Mouse (Mus musculus) neural tube, embryonic 10.5 days (tissue): ENCODE measurements around the gene BC005561.
"Not testable (repeated sequence)": the region's sequence is repeated elsewhere in the genome, so short reads cannot be mapped to it uniquely, and the experiment has no call there.

Experiments
- DNase-seq: peaks from one replicate; pipeline ENCODE4 v3.0.0-alpha.2; 2017; ENCODE audit warnings: low spot score; ENCODE audit errors: extremely low spot score

BC005561 gene

DNA sequence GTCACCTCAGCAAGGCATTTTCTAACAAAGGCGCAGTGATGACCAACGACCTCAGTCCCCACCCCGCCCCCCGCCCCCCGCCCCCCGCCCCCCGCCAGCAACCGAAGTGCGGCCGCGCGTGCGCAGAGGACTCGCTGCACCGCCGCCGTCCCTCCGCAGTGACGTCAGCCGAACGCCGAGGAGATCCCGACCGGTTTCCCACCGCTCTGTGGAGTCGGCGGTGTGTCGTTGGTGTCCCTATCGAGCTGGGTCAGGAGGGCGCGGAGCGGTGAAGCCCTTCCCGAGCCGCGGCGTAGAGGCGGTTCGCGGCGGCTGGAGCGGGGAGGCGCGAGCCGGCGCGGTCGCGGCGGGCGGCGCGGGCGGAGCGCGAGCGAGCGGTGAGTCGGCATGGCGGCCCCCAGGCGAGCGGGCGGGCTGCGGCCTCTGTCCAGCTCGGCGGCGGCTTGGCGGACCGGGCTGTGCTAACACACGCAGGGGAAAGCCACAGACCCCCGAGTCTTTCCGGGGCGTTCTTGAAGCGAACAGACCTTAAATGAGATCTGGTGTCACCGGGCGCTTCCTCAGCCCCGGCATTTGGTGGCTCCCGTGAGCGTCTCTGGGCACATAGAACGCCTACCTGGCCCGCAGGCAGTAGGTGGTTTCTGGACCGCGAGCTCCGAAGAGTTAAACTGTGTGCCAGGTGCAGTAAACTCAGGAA, at the start of gene BC005561:
TSS of gene BC005561 (plus strand) at position 158 of the 697 bp plus-strand sequence.
- DNase-seq, result peak; percentile 92

DNA sequence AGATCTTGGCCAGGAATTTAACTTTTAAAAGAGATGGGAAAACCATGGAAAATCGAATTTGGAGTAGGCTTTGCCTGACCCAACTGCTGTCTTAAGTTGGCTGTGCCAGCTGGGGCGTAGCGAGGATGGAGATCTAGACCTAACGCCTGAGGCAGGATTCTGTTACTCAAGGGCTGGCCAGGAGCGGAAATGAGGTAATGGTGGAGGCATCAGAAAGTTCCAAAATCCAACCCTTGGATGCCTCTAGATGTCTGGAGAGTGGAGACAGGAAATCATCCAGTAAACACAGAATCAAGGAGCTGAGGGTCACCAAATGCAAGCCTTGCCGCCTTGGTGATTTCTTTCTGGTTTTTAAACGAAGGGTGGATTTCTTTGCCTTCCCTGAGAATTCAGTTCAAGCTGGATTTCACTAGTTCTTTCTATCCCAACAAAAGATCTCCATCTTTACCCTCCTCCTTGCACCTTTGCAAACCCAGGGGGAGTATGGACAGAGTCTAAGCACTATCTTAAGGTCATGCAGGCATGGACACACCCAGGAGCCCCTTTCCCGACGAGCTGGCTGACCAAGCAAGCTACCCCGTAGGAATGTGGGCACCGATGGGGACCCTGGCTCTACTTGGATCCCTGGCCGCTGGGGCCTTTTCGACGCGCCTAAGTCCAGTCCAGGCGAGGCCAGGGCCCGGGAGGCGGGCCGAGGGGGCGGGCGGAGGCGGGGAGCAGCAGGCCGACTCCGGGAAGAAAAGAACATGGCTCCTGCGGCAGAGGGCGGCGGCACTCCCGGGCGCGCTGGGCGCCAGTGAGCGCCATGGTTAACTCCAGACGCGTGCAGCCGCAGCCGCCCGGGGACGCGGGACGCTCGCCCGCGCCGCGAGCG, 49.1 kb upstream of the BC005561 start, which contains the start of gene Pkd2:
TSS of gene Pkd2 (plus strand) at position 619 of the 874 bp plus-strand sequence.
- peak; percentile 86 for DNase-seq

DNA sequence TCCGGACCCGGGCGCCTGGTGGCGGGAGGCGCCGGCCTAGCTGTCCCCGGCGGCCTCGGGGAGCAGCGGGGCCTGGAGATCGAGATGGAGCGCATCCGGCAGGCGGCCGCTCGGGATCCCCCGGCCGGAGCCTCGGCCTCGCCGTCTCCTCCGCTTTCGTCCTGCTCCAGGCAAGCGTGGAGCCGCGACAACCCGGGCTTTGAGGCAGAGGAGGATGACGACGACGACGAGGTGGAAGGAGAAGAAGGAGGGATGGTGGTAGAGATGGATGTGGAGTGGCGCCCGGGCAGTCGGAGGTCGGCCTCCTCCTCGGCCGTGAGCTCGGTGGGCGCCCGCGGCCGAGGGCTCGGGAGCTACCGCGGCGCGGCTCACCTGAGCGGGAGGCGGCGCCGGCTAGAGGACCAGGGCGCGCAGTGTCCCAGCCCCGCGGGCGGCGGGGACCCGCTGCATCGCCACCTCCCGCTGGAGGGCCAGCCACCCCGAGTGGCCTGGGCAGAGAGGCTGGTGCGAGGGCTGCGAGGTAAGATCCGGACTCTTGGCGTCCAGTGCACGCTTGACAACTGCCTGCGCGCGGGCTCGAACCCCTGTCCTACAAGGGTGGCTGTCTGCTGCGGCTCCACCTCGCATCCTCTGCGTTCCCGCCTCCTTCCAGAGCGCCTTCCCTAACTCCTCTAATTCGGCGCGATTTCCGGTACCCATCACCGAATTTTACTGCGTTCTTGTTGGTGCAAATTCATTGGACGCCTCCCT, 48.3 kb upstream of the BC005561 start:
- peak; percentile 82 for DNase-seq

DNA sequence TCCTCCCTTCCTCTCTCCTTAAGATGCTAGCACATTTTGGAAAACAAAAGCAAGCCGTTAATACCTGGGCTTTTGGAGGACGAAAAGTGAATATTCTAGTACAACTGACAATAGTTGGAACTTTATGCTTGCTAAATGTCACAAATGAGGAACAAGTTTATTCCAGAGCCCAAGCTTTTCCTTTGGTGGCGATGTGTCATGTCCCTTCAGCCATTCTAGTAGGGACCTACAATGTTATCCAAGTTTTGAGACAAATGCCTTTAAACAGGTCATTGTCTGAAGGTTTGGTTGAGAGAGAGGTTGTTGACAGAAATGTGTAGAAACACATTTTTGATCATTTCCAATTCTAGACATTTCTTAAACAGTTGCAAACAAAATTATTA, 47.7 kb upstream of the BC005561 start:
- DNase-seq, result no peak

DNA sequence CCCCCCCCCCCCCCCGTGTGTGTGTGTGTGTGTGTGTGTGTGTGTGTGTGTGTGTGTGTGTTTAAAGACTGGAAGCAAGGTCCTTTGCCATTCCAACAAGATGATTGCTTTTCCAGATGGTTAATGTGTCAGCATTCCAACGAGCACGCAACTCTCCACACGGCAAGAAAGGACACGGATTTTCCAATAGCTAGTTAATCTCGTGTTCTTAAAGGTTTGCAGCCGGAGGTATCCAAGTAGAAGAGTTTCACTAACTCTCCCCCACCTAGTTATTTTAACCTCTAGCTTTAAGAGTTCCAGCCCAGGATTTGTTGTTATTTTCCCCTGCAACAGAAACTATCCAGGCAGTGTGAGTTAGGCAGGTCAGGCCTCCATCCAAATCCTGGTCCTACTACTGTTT, 47.3 kb upstream of the BC005561 start:
- peak; percentile 33 for DNase-seq

DNA sequence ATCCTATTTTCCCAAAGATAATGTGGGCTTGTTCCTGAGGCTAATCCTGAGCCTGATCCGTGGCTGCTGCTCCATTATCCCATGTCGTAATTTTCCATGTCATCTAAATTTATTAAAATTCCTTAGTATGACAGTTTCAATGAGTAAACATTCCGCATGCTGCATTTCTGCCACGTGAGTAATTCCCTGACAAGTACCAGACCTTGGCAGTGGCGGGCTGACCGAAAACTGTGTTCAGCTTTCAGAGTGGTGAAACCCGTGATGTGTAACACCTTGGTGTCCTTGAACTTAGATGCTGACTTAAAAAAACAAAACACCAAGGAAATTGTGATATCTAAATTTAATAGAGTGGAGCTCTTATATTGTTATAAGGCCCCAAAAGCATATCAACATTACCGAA, 42.9 kb upstream of the BC005561 start:
- DNase-seq, result no peak

DNA sequence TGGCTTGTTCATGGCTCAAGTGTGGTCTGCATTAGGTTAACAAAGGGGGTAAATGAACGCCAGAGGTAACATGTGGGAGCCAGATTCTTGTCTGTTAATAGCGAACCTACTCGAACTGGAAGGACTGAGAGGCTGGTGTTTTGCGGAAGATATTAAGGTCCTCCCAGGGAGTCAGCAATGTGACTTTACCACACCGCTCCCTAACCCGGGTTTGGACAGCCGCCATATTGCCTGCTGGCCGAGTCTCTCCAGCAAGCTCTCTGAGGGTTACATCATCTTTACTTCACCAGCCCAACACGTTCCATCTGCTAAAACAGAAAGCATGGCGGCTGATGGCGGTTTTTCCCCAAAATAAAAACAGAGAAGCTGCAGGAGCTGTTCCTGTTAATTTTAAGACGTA, 42.4 kb upstream of the BC005561 start:
- no peak for DNase-seq

DNA sequence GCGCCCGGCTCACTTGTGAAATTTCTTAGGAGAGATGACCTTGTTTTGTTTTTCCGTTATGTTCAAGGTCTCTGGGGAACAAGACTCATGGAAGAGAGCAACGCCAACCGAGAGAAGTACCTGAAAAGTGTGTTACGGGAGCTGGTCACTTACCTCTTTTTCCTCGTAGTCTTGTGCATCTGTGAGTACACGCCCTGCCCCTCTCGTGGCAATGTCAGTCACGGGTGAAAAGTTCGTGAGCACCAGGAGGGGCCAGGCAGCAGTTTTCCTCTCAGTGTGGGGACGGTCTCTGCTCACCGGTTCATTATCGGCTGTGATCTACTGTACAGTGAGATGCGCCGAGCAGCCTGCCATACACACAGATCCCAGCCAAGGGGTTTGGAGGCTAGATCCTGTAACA, 41.3 kb upstream of the BC005561 start:
- no peak for DNase-seq

DNA sequence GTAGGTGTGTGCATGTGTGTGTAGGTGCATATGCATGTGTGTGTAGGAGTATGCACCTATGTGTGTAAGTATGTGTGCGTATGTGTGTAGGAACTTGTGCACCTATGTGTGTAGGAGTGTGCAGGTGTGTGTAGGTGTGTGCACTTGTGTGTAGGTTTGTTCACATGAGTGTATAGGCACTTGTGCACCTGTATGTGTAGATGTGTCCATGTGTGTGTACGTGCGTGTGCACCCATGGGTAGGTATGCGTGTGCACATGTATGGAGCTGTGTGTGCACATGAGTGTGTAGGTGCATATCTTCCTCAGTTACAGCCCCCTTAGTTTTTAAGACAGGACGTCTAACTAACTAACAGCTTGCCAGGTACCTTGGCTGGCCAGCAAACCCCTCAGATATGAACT, 39.6 kb upstream of the BC005561 start:
- no peak for DNase-seq

DNA sequence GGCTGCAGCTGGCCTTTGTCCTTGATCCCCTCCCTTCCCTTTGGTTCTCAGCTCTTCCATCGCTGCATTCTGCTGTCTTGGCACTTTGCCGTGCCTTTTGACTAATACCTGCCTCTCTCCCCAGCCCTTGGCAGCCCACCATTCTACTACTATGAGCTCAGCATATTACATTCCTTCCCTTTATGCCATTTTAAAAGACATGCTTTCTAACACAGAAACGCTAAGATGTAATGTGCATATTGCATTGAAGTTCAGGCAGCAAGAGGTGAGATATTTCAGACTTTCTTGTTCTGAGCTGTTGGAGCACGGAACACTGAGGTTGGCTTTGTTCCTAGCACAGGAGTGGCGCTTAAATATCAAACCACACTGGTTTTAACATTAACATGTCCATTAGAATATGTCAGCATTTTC, 37.2 kb upstream of the BC005561 start:
- DNase-seq, result no peak

DNA sequence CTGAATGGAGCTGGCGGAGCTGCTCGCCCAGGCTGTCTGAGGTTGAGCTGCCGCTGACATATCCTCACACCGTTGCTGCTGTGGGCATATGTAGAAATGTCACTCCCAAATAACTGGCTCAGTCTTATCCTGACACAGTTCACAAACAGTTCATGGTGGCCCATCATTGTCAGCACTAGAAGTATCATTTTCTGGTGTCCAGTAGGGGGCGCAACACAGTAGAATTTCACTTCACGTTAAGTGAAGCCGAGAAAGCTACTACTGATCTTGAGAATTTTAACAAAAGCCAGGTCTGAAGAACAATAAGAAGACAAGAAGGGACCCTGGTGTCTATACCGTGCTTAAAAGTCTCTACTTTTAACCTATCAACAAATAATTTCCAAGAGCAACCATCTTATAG, 35.8 kb upstream of the BC005561 start:
- DNase-seq, result no peak

DNA sequence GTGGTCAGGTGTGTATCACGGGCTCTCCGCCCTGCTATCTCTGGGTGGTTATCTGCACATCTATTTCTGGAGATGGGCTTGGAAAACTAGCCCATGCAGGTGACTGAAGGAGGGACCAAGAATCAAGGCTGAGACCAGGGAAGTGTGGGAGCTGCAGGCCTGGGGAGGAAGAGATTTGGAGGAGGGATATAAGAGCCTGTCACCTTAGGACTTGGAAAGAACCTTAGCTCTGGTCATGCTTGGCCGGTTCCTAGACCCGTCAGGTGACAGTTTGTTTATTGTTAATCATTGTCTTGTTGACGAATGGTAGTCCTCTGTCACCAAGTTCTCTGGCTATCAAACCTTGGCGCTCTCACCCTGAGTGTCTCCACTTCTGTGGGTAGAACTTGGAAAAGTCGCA, 27.8 kb upstream of the BC005561 start:
- no peak for DNase-seq

DNA sequence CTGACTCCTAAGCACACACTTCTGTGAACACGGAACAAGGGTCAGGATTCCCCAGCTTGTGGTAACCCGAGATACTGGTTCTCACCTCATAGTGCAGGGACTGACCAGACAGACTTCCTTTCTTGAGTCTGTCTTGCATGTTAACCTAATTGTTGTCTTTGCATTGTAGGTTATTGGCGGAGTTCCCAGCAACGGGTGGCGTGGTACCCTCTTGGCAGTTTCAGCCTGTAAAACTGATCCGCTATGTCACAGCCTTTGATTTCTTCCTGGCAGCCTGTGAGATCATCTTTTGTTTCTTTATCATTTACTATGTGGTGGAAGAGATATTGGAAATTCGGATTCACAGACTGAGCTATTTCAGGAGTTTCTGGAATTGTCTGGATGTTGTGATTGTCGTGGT, 25.3 kb upstream of the BC005561 start:
- no peak for DNase-seq

DNA sequence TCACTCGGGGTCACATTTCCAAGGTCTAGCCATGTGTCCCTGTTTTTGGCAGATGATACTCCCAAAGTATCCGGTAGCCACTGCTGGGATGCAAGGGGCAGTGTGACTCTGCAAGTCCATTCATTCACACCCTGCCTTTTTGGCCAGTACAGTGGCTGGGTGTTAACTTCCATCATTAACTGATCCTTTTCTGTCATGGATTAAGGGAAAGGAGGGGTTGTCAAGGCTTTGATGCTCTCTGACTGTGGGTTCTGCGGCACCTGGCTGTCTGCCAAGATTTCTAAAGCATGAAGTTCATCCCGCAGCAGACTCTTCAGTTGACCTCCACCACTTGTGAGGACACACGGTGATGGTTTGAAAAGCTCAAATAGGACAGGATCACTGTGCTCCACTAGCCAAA, 16.6 kb upstream of the BC005561 start:
- no peak for DNase-seq

DNA sequence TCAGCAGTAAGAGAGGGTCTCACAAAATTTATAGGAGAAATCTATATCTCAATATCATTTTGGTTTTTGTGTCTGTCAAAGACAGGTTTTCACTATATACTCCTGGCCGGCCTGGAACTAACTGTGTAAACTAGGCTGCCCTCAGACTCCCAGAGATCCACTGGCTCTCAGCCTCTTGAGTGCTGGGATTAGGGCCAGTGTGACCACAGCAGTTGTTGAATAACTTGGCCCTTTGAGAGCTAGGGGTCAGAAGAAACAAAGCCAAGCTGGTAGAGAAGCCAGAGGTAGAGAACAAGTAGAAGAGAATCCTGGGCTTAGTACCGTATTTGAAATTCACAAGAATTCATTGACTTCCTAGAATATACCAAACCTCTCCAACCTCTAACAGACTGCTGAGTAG, 3.3 kb upstream of the BC005561 start:
- no peak for DNase-seq

DNA sequence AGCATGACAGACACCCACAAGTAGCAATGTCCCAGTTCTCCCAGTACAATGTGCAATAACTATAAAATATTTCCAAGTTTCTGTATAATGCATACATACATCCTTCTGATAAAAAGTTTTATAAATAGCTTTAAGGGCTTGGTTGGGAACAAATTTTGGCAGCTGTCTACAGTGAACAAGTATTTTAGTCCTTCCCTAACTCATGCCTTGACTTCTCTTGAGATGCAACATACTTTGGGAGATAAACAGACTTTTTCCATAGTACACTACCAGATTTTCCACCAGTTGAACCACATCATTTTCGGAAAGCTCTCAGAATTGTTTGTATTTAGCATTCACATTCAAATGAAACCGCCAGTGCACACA, 340 bp upstream of the BC005561 start:
- no peak for DNase-seq

DNA sequence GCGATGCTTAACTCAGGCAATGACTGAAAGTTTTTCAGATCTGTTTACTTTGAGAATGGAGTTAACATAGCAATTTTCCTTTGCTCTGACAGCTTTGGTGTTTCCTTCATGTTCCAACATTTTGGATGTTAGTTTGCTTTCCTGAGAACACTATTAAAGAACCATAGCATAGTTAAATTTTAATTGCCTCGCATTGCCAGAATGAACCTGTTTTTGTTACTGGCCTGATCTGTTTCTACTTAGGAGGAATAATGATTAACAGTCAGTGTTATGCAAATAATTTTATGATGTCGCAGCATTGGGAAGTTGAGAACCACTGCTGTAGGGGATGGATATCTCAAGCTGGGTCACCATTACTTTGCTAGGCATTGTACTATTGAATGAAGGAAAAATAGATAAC, 3.1 kb downstream of the BC005561 start:
- DNase-seq, result no peak

DNA sequence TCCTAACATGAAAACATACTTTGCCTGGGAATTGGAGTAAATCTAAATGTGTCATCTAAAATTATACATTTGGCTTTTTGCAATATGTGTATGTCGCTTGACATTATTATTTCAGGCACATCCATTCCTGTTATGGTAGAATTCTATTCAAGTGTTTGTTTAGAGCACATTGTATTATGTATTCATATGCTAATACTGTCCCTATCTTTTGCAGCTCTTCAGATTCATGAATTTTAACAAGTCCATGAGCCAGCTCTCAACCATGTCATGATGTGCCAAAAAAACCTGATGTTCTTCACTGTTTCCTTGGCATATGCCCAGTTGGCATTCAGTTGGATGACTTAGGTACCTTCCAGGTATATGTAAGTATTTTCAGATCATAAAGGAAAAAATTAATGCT, 30.5 kb downstream of the BC005561 start:
- no peak for DNase-seq

DNA sequence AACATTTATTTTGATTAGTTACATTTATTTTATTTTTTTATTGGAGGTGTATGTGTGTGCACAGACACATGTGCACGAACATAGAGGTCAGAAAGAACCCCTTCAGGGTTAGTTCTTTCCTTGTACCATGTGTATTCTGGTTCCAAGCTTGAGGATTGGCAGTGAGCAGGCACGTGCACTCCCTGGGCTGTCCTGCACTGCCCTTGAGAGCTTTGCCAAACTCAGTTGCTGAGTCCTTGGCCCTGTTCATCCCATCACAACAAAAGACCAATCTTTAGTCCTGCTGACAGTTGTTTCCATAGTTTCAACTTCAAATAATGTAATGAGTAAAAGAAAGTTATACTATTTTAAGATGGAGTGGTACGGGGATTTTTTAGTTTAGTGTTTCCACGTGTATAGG, 31.2 kb downstream of the BC005561 start:
- DNase-seq, result no peak

DNA sequence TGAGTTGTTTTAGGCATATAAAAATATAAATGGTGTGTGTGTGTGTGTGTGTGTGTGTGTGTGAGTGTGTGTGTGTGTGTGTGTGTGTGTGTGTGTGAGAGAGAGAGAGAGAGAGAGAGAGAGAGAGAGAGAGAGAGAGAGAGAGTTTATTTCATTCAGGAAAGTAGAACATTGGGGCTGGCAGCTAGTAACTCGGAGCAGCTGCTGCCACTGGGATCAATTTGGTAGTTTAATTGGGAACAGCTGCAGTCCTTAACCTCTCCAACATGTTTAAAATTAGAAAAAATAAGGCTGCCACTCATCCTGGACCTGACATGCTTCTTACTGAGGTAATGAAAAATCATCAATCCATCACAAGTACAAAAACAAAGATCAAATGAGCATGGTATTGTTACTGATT, 59.9 kb downstream of the BC005561 start:
- not testable (repeated sequence) for DNase-seq

DNA sequence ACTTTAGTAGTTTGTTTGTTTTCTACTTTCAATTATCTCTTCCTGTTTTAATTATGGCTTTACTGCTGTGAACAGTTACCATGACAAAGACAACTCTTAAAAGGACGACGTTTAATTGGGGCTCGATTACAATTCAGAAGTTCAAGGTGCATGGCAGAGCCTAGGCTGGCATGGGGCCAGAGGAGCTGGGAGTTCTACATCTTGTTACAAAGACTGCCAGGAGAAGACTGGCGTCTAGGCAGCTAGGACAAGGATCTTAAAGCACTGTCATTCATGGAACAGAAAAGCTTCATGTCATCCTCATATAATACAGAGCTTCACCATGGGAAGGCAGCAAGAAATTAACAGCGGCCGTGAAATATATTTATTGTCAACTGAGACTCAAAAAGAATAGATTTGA, 62.6 kb downstream of the BC005561 start:
- no peak for DNase-seq

DNA sequence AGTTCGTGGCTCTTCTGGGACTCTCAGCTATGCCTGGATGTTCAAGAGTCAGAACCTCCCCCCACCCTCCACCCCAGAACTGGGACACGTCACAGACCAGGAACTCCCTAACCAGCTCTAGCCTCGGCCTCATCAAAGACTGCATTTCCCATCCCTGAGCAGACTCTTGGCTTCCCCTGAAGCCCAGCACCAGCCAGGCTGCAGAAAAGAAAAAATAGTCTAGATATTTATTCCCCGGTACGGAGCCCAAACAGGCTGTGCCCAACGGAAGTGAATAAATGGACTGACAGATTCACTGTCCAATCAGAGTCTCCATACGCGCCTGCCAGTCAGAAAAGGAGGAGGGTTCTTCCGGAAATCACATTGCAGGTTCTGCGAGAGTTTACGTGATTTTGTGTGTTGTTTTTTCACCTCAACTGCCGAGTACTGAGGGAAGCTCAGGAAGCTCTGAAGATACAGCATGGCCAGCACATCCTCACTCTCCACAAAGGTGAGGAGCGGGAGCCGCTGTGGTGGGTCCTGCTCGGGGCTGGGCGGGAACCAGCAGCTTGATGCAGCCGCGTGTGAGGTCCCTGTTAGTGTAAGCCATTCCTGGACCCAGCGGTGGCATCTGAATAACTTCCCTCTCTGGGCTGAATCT, 63.2 kb downstream of the BC005561 start:
- DNase-seq, result peak; percentile 77
